Mouse (Mus musculus) layer of hippocampus, adult 9-11 months (tissue): ENCODE results near the gene Washc3.

Experiments
- DNase-seq: peaks from one replicate; pipeline ENCODE4 v3.0.0; 2022

Washc3 gene

DNA sequence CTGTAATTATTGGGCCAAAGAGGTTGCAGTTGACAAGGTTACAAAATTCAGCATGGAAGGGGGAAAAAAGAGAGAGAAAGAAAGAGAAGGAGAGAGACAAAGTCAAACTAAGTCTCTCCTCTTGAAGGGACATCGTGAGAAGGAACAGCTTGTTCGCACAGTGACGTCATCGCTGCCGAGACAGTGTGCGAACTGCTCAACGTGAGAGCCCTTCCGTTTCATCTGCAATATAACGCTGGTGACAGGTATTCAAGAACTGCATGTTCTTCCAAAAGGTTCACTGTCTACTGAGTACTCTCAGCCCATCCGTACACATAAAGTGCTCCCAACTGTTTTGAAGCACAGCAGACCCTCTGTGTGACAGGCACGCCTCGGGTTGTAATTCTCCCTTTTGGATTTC, 59.4 kb downstream of the Washc3 start:
- DNase-seq, result no peak

DNA sequence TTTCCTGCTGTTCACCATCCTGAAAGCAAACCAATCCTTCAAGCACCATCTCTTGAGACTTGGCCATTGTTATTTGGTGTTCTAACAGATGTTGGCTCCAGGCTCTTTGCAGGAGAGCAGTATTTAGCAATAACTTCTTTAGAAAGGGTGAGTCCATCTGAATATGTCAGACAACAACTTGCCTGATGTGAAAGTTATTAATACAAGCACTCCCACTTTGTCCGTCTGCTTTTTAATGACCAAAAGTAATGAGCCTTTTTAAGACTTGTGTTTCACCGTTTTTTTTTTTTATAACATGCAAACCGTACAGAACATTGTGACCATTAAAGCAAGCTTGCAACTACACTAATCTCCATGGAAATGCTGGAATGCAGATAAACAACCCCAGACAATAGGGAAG, 60.3 kb downstream of the Washc3 start:
- no peak for DNase-seq

DNA sequence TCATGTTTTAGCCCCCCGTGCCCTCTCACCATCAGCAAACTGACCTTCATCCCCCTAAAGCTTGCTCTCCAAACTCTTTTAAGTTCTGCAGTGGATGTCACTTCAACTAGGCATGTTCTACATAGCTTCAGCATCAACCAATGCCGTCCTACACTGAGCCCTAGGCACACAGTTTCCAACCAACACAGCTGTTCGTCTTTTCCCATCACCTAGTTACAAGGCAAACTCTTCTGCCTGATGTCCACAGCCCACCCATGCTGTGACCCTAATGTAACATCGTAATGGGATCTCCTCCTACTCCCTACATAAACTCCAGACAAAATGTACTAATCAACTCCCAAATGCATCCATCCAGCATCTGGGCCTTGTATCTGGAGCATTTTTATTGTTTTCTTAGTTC, 62.5 kb downstream of the Washc3 start:
- DNase-seq, result no peak

DNA sequence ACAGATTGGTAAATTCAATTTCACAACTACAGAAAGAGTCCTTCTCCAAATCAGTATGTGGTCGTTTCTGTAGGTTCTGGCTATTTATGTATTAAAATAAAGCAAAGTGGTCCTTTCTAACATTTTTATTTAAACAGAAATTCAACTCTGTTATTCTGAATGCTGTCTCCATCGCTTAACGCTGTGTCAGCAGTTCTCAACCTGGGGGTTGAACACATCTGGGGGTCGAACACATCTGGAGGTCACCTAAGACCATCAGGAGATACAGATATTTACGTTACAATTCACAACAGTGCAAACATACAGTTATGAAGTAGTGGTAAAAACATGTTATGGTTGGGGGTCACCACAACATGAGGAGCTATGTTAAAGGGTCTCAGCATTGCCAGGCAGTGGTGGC, 73.2 kb downstream of the Washc3 start:
- no peak for DNase-seq

DNA sequence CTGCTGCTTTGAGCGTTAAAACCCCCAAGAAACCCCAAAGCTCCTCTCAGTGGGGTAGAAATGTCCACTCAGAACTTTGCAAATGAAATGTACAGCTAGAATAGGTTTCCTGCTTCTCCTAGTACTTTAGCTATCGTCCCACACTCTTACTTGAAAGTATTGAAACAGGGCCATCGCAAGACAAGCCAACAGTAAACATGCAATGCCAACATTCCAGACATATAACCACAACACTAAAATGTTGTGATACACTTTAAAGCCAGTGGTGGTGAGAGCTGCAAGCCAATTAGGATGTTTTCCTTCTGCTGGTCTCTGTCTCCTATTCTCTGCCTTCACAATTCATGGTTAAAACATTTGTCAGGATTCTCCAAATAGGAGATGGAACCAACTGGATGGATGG, 80.8 kb downstream of the Washc3 start:
- no peak for DNase-seq

DNA sequence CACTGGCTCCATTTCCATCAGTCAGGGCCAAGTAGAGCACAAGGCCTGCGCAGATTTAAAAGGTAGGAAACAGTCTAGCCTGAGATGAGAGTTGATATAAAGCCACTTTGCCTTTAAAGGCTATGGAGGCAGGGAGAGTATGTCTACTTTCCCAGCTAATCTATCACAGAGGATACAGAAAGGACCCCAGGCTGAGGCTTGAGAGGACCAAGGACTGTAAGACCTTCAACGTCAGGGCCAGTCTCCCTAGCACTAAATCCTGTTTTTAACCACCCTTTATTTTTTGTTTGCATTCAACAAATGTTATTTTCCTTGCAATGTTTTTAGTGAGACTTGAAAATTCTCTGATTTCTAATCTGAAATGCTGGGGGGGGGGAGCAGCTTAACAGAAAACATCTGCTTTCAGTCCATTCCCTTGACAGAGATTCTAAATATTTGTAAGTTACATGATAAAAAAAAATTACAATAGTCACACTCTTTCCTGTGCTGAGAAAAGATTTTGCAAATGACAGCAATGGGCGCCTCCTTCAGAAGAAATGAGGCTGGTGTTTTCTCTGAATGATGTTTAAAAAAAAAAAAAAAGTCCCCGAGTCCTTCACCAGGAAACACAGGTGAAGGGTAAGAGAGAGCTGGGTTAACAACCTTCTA, 83.6 kb downstream of the Washc3 start:
- DNase-seq, result no peak

DNA sequence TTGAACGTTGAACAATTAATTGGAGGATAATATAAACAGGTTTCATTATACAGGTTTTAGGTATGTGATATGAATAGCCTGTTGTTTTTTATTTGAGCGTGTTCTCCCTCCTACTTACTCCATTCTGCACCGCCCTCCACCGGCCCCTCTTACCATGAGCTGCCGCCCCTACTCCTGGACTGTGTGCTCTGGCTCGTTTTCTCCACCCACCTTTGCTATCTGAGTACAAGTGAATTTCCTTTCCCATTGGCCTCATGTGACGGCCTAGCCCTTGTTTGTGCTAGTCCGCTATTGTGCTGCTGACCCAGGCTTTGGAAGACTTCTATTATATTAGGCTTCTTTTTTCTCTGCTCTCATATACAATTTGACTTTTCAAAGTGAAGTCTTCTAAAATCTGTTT, 86.4 kb downstream of the Washc3 start:
- no peak for DNase-seq

DNA sequence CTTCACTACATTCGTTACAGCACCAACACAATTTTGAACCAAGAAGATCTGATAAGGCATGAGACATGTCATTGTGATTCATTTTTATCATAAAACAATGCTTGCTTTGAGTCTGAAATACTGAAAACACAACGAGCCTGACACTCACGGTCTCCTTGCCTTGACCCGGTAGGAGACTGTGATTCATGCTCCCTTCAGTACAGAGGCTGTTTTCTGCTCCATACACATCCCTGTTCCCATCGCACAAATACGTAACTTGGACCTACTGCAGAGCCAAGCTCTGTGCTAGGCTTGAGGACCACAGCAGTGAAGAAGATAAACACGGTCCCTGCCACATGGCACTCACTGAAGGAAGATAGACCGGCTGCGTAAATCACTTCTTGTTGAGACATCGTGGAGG, 87.2 kb downstream of the Washc3 start:
- no peak for DNase-seq

DNA sequence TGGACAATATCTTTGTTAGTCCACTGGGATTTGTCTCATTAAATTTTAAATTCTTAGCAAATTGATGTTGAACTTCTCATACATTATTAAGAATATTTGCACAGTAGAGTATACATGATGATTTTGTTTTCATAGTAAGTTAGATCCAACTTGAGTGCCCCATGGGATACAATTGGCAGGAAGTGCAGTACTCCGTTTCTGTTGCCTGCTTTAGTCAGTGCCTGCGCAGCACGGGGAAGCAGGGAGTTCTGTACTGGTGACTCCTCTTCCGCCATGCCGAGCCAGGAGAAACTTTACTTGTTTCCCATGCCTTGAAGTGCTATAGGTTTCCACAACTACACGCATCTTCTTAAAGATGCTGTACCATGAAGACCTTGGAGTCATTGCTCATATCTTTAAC, 94.2 kb downstream of the Washc3 start:
- no peak for DNase-seq
